Mouse (Mus musculus) retina, postnatal 1 day (tissue): ENCODE results near the gene Dpep3.

Source experiments
- DNase-seq: peaks from one replicate; pipeline ENCODE4 v3.0.0-alpha.2; 2012

Gene Dpep3

DNA sequence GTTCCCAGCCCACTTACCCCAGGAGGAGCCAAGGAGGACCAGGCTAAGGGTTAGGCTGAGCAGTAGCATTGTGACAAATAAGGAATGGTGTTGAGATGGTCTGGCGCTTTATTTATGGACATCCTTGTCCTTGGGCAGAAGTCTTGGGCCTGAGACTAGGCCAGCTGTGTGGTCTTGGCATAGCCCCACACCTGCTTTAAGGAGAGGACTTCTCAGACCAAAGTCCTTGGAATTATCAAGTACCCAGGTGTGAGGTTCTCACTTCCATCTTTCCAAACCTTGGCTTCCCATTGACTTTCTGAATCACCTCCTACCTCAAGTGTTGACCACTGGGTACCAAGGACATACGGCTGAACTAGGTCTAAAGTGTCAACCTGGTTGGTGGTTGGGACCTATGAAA, 45.5 kb downstream of the Dpep3 start, which contains the start of gene Ctrl:
Gene Ctrl, minus strand, starts transcription at position 101 of the 400 bp plus-strand sequence.
- DNase-seq = no peak

DNA sequence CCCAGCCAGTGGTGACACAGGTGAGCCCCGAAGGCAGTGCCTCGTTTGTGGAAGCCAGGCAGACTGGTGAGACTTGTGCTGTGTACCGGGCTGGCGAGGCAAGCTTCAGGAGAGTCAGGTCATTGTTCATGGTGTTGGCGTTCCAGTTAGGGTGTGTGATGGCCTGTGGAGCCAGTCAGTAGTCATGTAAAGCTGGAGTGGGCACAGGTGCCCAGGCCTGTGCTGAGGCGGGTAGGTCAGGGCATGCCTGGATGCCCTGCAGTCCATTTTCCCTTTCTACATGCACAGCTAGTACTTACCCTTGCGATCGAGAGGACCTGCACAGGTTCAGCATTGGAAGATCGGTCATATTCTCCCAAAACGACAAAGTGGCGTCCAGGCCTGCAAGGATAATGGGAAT, 46.7 kb downstream of the Dpep3 start:
- DNase-seq = no peak

DNA sequence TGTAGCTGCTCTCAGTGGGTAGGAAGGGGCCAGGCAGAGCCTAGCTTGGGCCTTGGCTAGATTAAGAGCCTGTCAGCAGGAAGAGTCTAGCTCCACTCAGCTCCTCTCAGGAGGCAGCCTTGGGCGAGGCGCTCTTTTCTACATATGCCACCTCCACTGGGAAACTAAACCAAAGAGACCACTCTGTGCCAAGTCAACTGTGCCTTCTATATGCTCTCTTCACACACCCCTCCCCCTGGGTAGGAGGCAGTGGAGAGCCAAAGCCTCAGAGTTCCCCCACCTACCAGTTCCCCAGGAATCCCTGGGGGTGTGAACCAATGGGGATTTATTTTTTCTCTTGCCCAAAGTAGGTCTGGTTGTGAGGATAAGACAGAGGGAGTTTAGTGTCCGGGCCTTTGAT, 48.0 kb downstream of the Dpep3 start:
- no peak for DNase-seq

DNA sequence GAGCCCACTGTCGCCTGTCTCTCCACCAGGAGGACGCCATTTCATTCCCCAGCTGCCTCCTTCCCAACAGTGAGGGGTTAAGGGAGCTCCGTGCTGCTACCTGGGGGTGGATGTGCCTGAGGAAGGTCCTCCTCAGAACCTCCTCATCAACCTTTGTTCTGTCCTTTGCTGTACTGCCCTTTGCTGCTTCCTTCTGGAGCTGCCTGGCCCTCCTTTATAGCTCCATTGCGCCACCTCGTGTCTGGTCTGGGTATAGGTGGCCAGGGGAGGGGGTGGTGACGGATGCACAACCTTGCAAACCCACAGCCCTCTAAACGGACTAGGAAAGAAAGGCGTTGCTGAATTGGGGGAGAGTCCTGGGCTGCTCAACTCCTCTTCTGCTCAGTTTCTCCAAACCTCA, 48.6 kb downstream of the Dpep3 start:
- DNase-seq = peak; percentile 85

DNA sequence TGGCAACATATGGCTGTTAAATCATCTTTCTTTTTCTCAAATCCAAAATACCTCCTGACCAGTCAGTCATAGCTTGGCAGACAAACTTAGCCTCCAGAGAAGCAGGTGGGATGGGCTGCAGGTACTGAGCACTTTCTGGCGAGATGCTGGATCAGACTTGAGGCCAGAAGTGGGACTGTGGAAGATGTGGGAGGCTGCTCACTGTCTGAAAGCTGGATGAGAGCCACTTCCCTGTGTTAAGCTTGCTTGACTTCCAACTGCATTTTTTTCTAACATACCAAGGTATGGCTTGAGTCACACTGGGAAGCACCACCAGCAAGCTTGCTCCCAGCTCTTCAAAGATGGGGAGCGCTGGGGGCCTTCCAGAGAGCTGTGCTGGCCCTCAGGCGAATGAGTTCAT, 54.1 kb downstream of the Dpep3 start:
- DNase-seq = no peak
